Mouse (Mus musculus) lung, postnatal 0 days (tissue): ENCODE measurements around the gene Hoxc8. TPM values are rescaled to one million over a fixed set of nuclear protein-coding genes. Genes with fewer than 3 reads are reported as not detected.

Source experiments
- ATAC-seq: fragments of 200-750 bp; cut with Nextera tagmentation; 2 replicates; pipeline ENCODE4 v1.8.0; 2017; ENCODE audit warnings: moderate library complexity
- DNase-seq: peaks from one replicate; pipeline ENCODE4 v3.0.0-alpha.2; 2016; ENCODE audit warnings: low spot score
- H3K27ac ChIP-seq: fragments of 300-500 bp; sonication (generic); 2 replicates; pipeline ENCODE4 v1.5.1; 2014; ENCODE audit warnings: antibody characterized with exemption, mild to moderate bottlenecking, low read length, mixed read lengths
- H3K27me3 ChIP-seq: fragments of 300-500 bp; sonication (generic); replicated peaks from 2 replicates; pipeline ENCODE4 v1.6.1; 2014; ENCODE audit warnings: low read length, mixed read lengths; ENCODE audit not compliant: insufficient read depth
- H3K36me3 ChIP-seq: fragments of 300-500 bp; sonication (generic); 2 replicates; pipeline ENCODE4 v1.6.1; 2014; ENCODE audit warnings: low read length, mixed read lengths; ENCODE audit not compliant: insufficient read depth
- H3K4me1 ChIP-seq: fragments of 300-500 bp; sonication (generic); 2 replicates; pipeline ENCODE4 v1.6.1; 2014; ENCODE audit warnings: antibody characterized with exemption, low read depth, low read length, mixed read lengths; ENCODE audit not compliant: insufficient read depth
- H3K4me2 ChIP-seq: fragments of 300-500 bp; sonication (generic); replicated peaks from 2 replicates; pipeline ENCODE4 v1.6.1; 2014; ENCODE audit warnings: low read depth, mild to moderate bottlenecking, low read length, moderate library complexity, mixed read lengths
- H3K4me3 ChIP-seq: fragments of 300-500 bp; sonication (generic); 2 replicates; pipeline ENCODE4 v1.5.1; 2014; ENCODE audit warnings: low read depth, low read length
- H3K9ac ChIP-seq: fragments of 300-500 bp; sonication (generic); replicated peaks from 2 replicates; pipeline ENCODE4 v1.6.1; 2014; ENCODE audit warnings: low read depth, mild to moderate bottlenecking
- H3K9me3 ChIP-seq: fragments of 300-500 bp; sonication (generic); 2 replicates; pipeline ENCODE4 v1.6.1; 2016; ENCODE audit warnings: low read length, mixed read lengths
- CTCF ChIP-seq: IDR thresholded peaks from 2 replicates; pipeline ENCODE4 v1.5.1; 2016; ENCODE audit warnings: antibody characterized with exemption, mild to moderate bottlenecking
- EP300 ChIP-seq: IDR thresholded peaks from 2 replicates; pipeline ENCODE4 v1.6.1; 2016; ENCODE audit warnings: antibody characterized with exemption, mild to moderate bottlenecking, control low read depth
- WGBS: fragments of 180-500 bp; shearing (Covaris S2); extraction: QIAGEN DNeasy Blood & Tissue Kit; methylation state at CpG from one replicate; pipeline ENCODE4 v1.1.7; 2014; 5-methylcytosine and 5-hydroxymethylcytosine counted together
- polyA plus RNA-seq: library from polyadenylated mRNA; unstranded; fragments of >200 nt; fragmentation: Nextera tagmentation; extraction: Ambion mirVana; gene quantifications from 2 replicates; pipeline ENCODE4 v1.2.1, GENCODE M21; 2015

Hoxc8 gene
- polyA plus RNA-seq, 1 experiment from 2014 or later, result not detected

- Histone ChIP-seq H3K4me2 (no peak overlapping the region), H3K9ac (no peak overlapping the region), H3K4me1 (no peaks in the 10 kb centered on the region), H3K27me3 (peaks cover 87% of the 10 kb centered on the region), H3K27ac (no peak overlapping the region), H3K36me3 (no peaks in the 10 kb centered on the region), H3K9me3 (no peaks in the 10 kb centered on the region), H3K4me3 (no peak overlapping the region)
- TF ChIP-seq EP300, result no peak
- TF ChIP-seq CTCF, result no peak
- ATAC-seq (no peak), DNase-seq (no peak)
- WGBS, result 2% methylated on average over 12 of the region's 12 CpGs
Measured at GRCm38 (mm10) chr15:102956906-102957305, 33.5 kb upstream of the Hoxc8 start.

- H3K36me3 ChIP-seq, result no peaks in the 10 kb centered on the region
- H3K9me3 ChIP-seq, result no peaks in the 10 kb centered on the region
- peaks cover 78% of the 10 kb centered on the region for H3K27me3 ChIP-seq
- no peak overlapping the region for H3K27ac ChIP-seq
- no peak overlapping the region for H3K4me2 ChIP-seq
- ATAC-seq (no peak), DNase-seq (no peak)
- H3K4me1 ChIP-seq, result no peaks in the 10 kb centered on the region
- no peak overlapping the region for H3K9ac ChIP-seq
- under 1% methylated on average over 13 of the region's 13 CpGs for WGBS
- no peak overlapping the region for H3K4me3 ChIP-seq
- TF ChIP-seq CTCF (no peak), EP300 (no peak)
Measured at GRCm38 (mm10) chr15:102959663-102960191, 30.7 kb upstream of the Hoxc8 start.

- 2% methylated on average over 6 of the region's 6 CpGs for WGBS
- Histone ChIP-seq H3K9ac (no peak overlapping the region), H3K4me2 (no peak overlapping the region), H3K4me3 (no peak overlapping the region), H3K9me3 (no peaks in the 10 kb centered on the region), H3K27me3 (peaks cover 79% of the 10 kb centered on the region), H3K27ac (no peak overlapping the region), H3K4me1 (no peaks in the 10 kb centered on the region), H3K36me3 (no peaks in the 10 kb centered on the region)
- TF ChIP-seq CTCF, result no peak
- no peak for TF ChIP-seq EP300
- DNase-seq, result no peak
- no peak for ATAC-seq
Measured at GRCm38 (mm10) chr15:102961728-102962127, 28.7 kb upstream of the Hoxc8 start.

GRCm38 (mm10) chr15:102962492-102962891, 27.9 kb upstream of the Hoxc8 start:
- 4% methylated on average over 13 of the region's 13 CpGs for WGBS
- H3K4me3 ChIP-seq, result no peak overlapping the region
- H3K27ac ChIP-seq, result no peak overlapping the region

GRCm38 (mm10) chr15:102963259-102963658, 27.1 kb upstream of the Hoxc8 start:
- Histone ChIP-seq H3K9ac (no peak overlapping the region), H3K36me3 (no peaks in the 10 kb centered on the region), H3K9me3 (no peaks in the 10 kb centered on the region), H3K4me2 (no peak overlapping the region), H3K4me3 (no peak overlapping the region), H3K27ac (no peak overlapping the region), H3K27me3 (peaks cover 78% of the 10 kb centered on the region), H3K4me1 (no peaks in the 10 kb centered on the region)
- DNase-seq (no peak), ATAC-seq (no peak)
- 5% methylated on average over 8 of the region's 8 CpGs for WGBS
- TF ChIP-seq CTCF, result no peak

More at GRCm38 (mm10) chr15:102962492-102962891, 27.9 kb upstream of the Hoxc8 start:
- peaks cover 79% of the 10 kb centered on the region for H3K27me3 ChIP-seq
- no peaks in the 10 kb centered on the region for H3K36me3 ChIP-seq
- H3K4me2 ChIP-seq, result no peak overlapping the region
- no peak for ATAC-seq
- H3K4me1 ChIP-seq, result no peaks in the 10 kb centered on the region
- H3K9ac ChIP-seq, result no peak overlapping the region
- TF ChIP-seq EP300, result no peak
- no peak for TF ChIP-seq CTCF
- DNase-seq, result no peak
- no peaks in the 10 kb centered on the region for H3K9me3 ChIP-seq

- H3K9me3 ChIP-seq, result no peaks in the 10 kb centered on the region
- WGBS, result 2% methylated on average over 28 of the region's 28 CpGs
- H3K4me2 ChIP-seq, result 0 out of 2 replicates have a peak overlapping the region, but pooled peaks have one; percentile 14
- peak overlapping the region; percentile 15; the same call in 1 of the 2 replicates for H3K4me3 ChIP-seq
- H3K27me3 ChIP-seq, result peaks cover 78% of the 10 kb centered on the region
- H3K4me1 ChIP-seq, result no peaks in the 10 kb centered on the region
- no peak overlapping the region for H3K9ac ChIP-seq
- peak; percentile 62 for ATAC-seq
- DNase-seq, result peak; percentile 40
- no peak overlapping the region for H3K27ac ChIP-seq
- no peaks in the 10 kb centered on the region for H3K36me3 ChIP-seq
- no peak for TF ChIP-seq CTCF
- TF ChIP-seq EP300, result no peak
Measured at GRCm38 (mm10) chr15:102963671-102964640, 26.5 kb upstream of the Hoxc8 start.
